Mouse (Mus musculus) stomach, embryonic 14.5 days (tissue): Measurements from ENCODE around the gene Fxyd3. TPM values are rescaled to one million over a fixed set of nuclear protein-coding genes. Genes with fewer than 3 reads are reported as not detected.

Experiments
- ATAC-seq: fragments of 200-750 bp; cut with Nextera tagmentation; 2 replicates; pipeline ENCODE4 v1.8.0; 2017; ENCODE audit warnings: low read depth, moderate TSS enrichment; ENCODE audit not compliant: insufficient number of reproducible peaks, insufficient read depth, low FRiP score
- H3K27ac ChIP-seq: fragments of 300-500 bp; sonication (generic); 2 replicates; pipeline ENCODE4 v1.5.1; 2014; ENCODE audit warnings: mild to moderate bottlenecking, low read length, moderate library complexity, mixed read lengths
- H3K27me3 ChIP-seq: fragments of 300-500 bp; sonication (generic); 2 replicates; pipeline ENCODE4 v1.6.1; 2014; ENCODE audit warnings: low read length, control low read depth, mixed read lengths; ENCODE audit not compliant: control insufficient read depth, insufficient read depth
- H3K36me3 ChIP-seq: fragments of 300-500 bp; sonication (generic); 2 replicates; pipeline ENCODE4 v1.6.1; 2014; ENCODE audit warnings: mild to moderate bottlenecking, control low read depth, low read length, moderate library complexity, mixed read lengths; ENCODE audit not compliant: control insufficient read depth, insufficient read depth
- H3K4me1 ChIP-seq: fragments of 300-500 bp; sonication (generic); 2 replicates; pipeline ENCODE4 v1.6.1; 2014; ENCODE audit warnings: low read length, control low read depth, mixed read lengths; ENCODE audit not compliant: control insufficient read depth, insufficient read depth
- H3K4me2 ChIP-seq: fragments of 300-500 bp; sonication (generic); replicated peaks from 2 replicates; pipeline ENCODE4 v1.6.1; 2014; ENCODE audit warnings: low read depth, low read length, control low read depth
- H3K4me3 ChIP-seq: fragments of 300-500 bp; sonication (generic); 2 replicates; pipeline ENCODE4 v1.5.1; 2014; ENCODE audit warnings: low read depth, low read length, control low read depth
- H3K9ac ChIP-seq: fragments of 300-500 bp; sonication (generic); replicated peaks from 2 replicates; pipeline ENCODE4 v1.6.1; 2014; ENCODE audit warnings: low read depth, mild to moderate bottlenecking, control low read depth, low read length, moderate library complexity, mixed read lengths
- H3K9me3 ChIP-seq: fragments of 300-500 bp; sonication (generic); 2 replicates; pipeline ENCODE4 v1.6.1; 2016; ENCODE audit warnings: low read depth, low read length, control low read depth; ENCODE audit not compliant: control insufficient read depth
- WGBS: fragments of 180-500 bp; shearing (Covaris S2); extraction: QIAGEN DNeasy Blood & Tissue Kit; methylation state at CpG from one replicate; pipeline ENCODE4 v1.1.7; 2014; 5-methylcytosine and 5-hydroxymethylcytosine counted together
- polyA plus RNA-seq: library from polyadenylated mRNA; unstranded; fragments of >200 nt; fragmentation: Nextera tagmentation; extraction: Ambion mirVana; gene quantifications from 2 replicates; pipeline ENCODE4 v1.2.1, GENCODE M21; 2014

Gene Fxyd3
- polyA plus RNA-seq, result 458 and 479 TPM in 2 replicates

GRCm38 (mm10) chr7:31076492-31076891, at the start of gene Fxyd3:
TSS of gene Fxyd3 (minus strand) at chr7:31076704.
- H3K9ac ChIP-seq, result 0 out of 2 replicates have a peak within 1 kb of the TSS, but pooled peaks have one; percentile 4

GRCm38 (mm10) chr7:31125116-31125515, 48.6 kb upstream of the Fxyd3 start:
- no peak for ATAC-seq
- H3K36me3 ChIP-seq, result peaks cover 17% of the 10 kb centered on the region
- no peak overlapping the region for H3K27ac ChIP-seq
- 78% methylated on average over 13 of the region's 13 CpGs for WGBS
- no peaks in the 10 kb centered on the region for H3K9me3 ChIP-seq
- no peak overlapping the region for H3K4me3 ChIP-seq
- no peak overlapping the region for H3K9ac ChIP-seq
- H3K4me2 ChIP-seq, result no peak overlapping the region
- 0 out of 2 replicates have a peak, but pooled peaks cover 4% of the 10 kb centered on the region for H3K4me1 ChIP-seq
- H3K27me3 ChIP-seq, result peaks cover 7% of the 10 kb centered on the region; the same call in 1 of the 2 replicates

More at GRCm38 (mm10) chr7:31076492-31076891, at the start of gene Fxyd3:
- 38% methylated on average over 5 of the region's 5 CpGs for WGBS
- no peaks in the 10 kb centered on the region for H3K9me3 ChIP-seq
- H3K27me3 ChIP-seq, result no peaks in the 10 kb centered on the region
- H3K27ac ChIP-seq, result peak within 1 kb of the TSS; percentile 80
- H3K4me2 ChIP-seq, result peak within 1 kb of the TSS; percentile 34
- H3K4me3 ChIP-seq, result peak within 1 kb of the TSS; percentile 30
- H3K4me1 ChIP-seq, result peaks cover 18% of the 10 kb centered on the region
- H3K36me3 ChIP-seq, result no peaks in the 10 kb centered on the region
- peak; percentile 78 for ATAC-seq

GRCm38 (mm10) chr7:31124381-31124780, 47.9 kb upstream of the Fxyd3 start:
- H3K9me3 ChIP-seq, result no peaks in the 10 kb centered on the region
- H3K27ac ChIP-seq, result no peak overlapping the region
- H3K9ac ChIP-seq, result no peak overlapping the region
- H3K4me2 ChIP-seq, result no peak overlapping the region
- peaks cover 10% of the 10 kb centered on the region; the same call in 1 of the 2 replicates for H3K36me3 ChIP-seq
- 84% methylated on average over 5 of the region's 5 CpGs for WGBS
- ATAC-seq, result no peak
- H3K27me3 ChIP-seq, result peaks cover 7% of the 10 kb centered on the region; the same call in 1 of the 2 replicates
- H3K4me1 ChIP-seq, result 0 out of 2 replicates have a peak, but pooled peaks cover 4% of the 10 kb centered on the region
- H3K4me3 ChIP-seq, result no peak overlapping the region

- H3K27me3 ChIP-seq, result peaks cover 7% of the 10 kb centered on the region; the same call in 1 of the 2 replicates
- H3K4me2 ChIP-seq, result no peak overlapping the region
- H3K27ac ChIP-seq, result no peak overlapping the region
- no peak overlapping the region for H3K4me3 ChIP-seq
- no peak overlapping the region for H3K9ac ChIP-seq
- H3K36me3 ChIP-seq, result peaks cover 3% of the 10 kb centered on the region; the same call in 1 of the 2 replicates
- H3K4me1 ChIP-seq, result 0 out of 2 replicates have a peak, but pooled peaks cover 4% of the 10 kb centered on the region
- WGBS, result 73% methylated on average over 3 of the region's 3 CpGs
- no peak for ATAC-seq
- no peaks in the 10 kb centered on the region for H3K9me3 ChIP-seq
Measured at GRCm38 (mm10) chr7:31123697-31124096, 47.2 kb upstream of the Fxyd3 start.

- 0 out of 2 replicates have a peak, but pooled peaks cover 4% of the 10 kb centered on the region for H3K4me1 ChIP-seq
- H3K36me3 ChIP-seq, result no peaks in the 10 kb centered on the region
- peaks cover 7% of the 10 kb centered on the region; the same call in 1 of the 2 replicates for H3K27me3 ChIP-seq
- no peak overlapping the region for H3K27ac ChIP-seq
- H3K9ac ChIP-seq, result no peak overlapping the region
- H3K4me3 ChIP-seq, result no peak overlapping the region
- no peaks in the 10 kb centered on the region for H3K9me3 ChIP-seq
- no peak overlapping the region for H3K4me2 ChIP-seq
- no peak for ATAC-seq
- WGBS, result 86% methylated on average over 16 of the region's 16 CpGs
Measured at GRCm38 (mm10) chr7:31122641-31123631, 46.4 kb upstream of the Fxyd3 start.

GRCm38 (mm10) chr7:31119556-31119955, 43.1 kb upstream of the Fxyd3 start:
- WGBS, result 88% methylated on average over 5 of the region's 5 CpGs
- H3K4me2 ChIP-seq, result no peak overlapping the region

GRCm38 (mm10) chr7:31118486-31118885, 42.0 kb upstream of the Fxyd3 start:
- Histone ChIP-seq H3K9ac (no peak overlapping the region), H3K9me3 (no peaks in the 10 kb centered on the region), H3K4me2 (no peak overlapping the region), H3K27me3 (no peaks in the 10 kb centered on the region), H3K4me1 (0 out of 2 replicates have a peak, but pooled peaks cover 6% of the 10 kb centered on the region), H3K27ac (no peak overlapping the region), H3K36me3 (no peaks in the 10 kb centered on the region), H3K4me3 (no peak overlapping the region)
- ATAC-seq, result no peak
- WGBS, result 82% methylated on average over 7 of the region's 7 CpGs

More at GRCm38 (mm10) chr7:31119556-31119955, 43.1 kb upstream of the Fxyd3 start:
- Histone ChIP-seq H3K4me3 (no peak overlapping the region), H3K27me3 (no peaks in the 10 kb centered on the region), H3K4me1 (0 out of 2 replicates have a peak, but pooled peaks cover 6% of the 10 kb centered on the region), H3K27ac (no peak overlapping the region), H3K9me3 (no peaks in the 10 kb centered on the region), H3K9ac (no peak overlapping the region), H3K36me3 (no peaks in the 10 kb centered on the region)
- no peak for ATAC-seq

- Histone ChIP-seq H3K4me3 (no peak overlapping the region), H3K27me3 (no peaks in the 10 kb centered on the region), H3K9me3 (no peaks in the 10 kb centered on the region), H3K4me1 (0 out of 2 replicates have a peak, but pooled peaks cover 6% of the 10 kb centered on the region), H3K9ac (no peak overlapping the region), H3K36me3 (no peaks in the 10 kb centered on the region), H3K4me2 (no peak overlapping the region), H3K27ac (no peak overlapping the region)
- WGBS, result 89% methylated on average over 11 of the region's 11 CpGs
- no peak for ATAC-seq
Measured at GRCm38 (mm10) chr7:31117465-31117864, 41.0 kb upstream of the Fxyd3 start.
